Mouse (Mus musculus) lung, embryonic 16.5 days (tissue): ENCODE results near the gene Jam3. TPM values are rescaled to one million over a fixed set of nuclear protein-coding genes. Genes with fewer than 3 reads are reported as not detected.
A peak's percentile ranks its signal among the peaks of the same experiment; 100 is the strongest.

Experiments used
- ATAC-seq: fragments of 200-750 bp; cut with Nextera tagmentation; 2 replicates; pipeline ENCODE4 v1.8.0; 2017; ENCODE audit warnings: low read depth, mild to moderate bottlenecking, moderate library complexity
- H3K27ac ChIP-seq: fragments of 300-500 bp; sonication (generic); 2 replicates; pipeline ENCODE4 v1.5.1; 2014; ENCODE audit warnings: mild to moderate bottlenecking, control low read depth, low read length
- H3K27me3 ChIP-seq: fragments of 300-500 bp; sonication (generic); 2 replicates; pipeline ENCODE4 v1.6.1; 2014; ENCODE audit warnings: low read depth, low read length, mixed read lengths; ENCODE audit not compliant: control insufficient read depth, insufficient read depth
- H3K36me3 ChIP-seq: fragments of 300-500 bp; sonication (generic); 2 replicates; pipeline ENCODE4 v1.6.1; 2014; ENCODE audit warnings: low read length; ENCODE audit not compliant: control insufficient read depth, insufficient read depth
- H3K4me1 ChIP-seq: fragments of 300-500 bp; sonication (generic); replicated peaks from 2 replicates; pipeline ENCODE4 v1.6.1; 2014; ENCODE audit warnings: low read length, mixed read lengths; ENCODE audit not compliant: control insufficient read depth, insufficient read depth
- H3K4me2 ChIP-seq: fragments of 300-500 bp; sonication (generic); 2 replicates; pipeline ENCODE4 v1.6.1; 2014; ENCODE audit warnings: low read depth, low read length, control low read depth
- H3K4me3 ChIP-seq: fragments of 300-500 bp; sonication (generic); 2 replicates; pipeline ENCODE4 v1.5.1; 2014; ENCODE audit warnings: mild to moderate bottlenecking, low read length, control low read depth
- H3K9ac ChIP-seq: fragments of 300-500 bp; sonication (generic); 2 replicates; pipeline ENCODE4 v1.6.1; 2014; ENCODE audit warnings: low read length, control low read depth
- H3K9me3 ChIP-seq: fragments of 300-500 bp; sonication (generic); 2 replicates; pipeline ENCODE4 v1.6.1; 2016; ENCODE audit warnings: low read length; ENCODE audit not compliant: control insufficient read depth
- WGBS: fragments of 180-500 bp; shearing (Covaris S2); extraction: QIAGEN DNeasy Blood & Tissue Kit; methylation state at CpG from one replicate; pipeline ENCODE4 v1.1.7; 2014; 5-methylcytosine and 5-hydroxymethylcytosine counted together
- polyA plus RNA-seq: library from polyadenylated mRNA; unstranded; fragments of >200 nt; fragmentation: Nextera tagmentation; extraction: Ambion mirVana; gene quantifications from 2 replicates; pipeline ENCODE4 v1.2.1, GENCODE M21; 2015

The Jam3 gene
- polyA plus RNA-seq, 1 experiment from 2014 or later = 59.0 TPM

DNA sequence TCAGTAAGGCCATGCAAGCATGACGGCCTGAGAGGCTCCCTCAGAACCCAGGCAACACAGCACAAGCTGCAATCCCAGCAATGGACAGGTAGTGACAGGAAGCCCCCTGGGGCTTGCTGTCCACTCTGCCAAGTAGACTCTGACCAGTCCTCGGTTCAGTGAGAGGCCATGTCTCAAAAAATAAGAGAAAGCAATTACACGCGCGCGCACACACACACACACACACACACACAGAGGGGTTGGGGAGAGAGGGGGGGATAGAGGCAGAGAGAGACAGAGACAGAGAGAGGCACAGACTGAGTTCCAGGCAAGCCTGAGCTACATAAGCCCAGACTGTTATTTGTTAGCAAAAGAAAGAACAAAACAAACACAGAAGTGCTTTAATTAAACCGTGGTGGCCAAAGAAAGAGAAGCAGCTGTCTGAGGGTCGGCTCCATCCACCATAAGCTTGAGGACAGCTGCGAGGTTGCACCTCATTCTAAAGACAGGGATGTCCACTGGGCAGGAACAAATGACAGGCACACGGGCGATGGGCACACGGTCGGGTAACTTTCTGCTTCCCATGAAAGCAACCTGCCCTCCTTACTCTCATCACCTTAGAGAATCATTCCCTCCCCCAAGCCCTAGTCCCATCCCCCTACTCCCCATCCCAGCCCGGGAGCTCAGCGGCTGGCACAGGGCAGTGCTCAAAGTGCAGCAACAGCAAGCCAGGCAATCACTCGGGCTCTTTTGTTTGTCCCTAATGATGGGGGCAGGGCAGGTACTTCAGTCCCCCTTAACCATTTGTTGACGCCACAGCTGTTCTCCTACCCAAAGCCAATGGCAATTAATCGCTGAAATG, 6.4 kb downstream of the Jam3 start:
- Histone ChIP-seq H3K4me2 (no peak overlapping the region), H3K27me3 (no peaks in the 10 kb centered on the region), H3K27ac (no peak overlapping the region), H3K9ac (no peak overlapping the region; the same call in 1 of the 2 replicates), H3K9me3 (no peaks in the 10 kb centered on the region), H3K4me3 (no peak overlapping the region), H3K4me1 (peaks cover 10% of the 10 kb centered on the region), H3K36me3 (no peaks in the 10 kb centered on the region)
- 27% methylated on average over 18 of the region's 18 CpGs for WGBS
- ATAC-seq = peak; percentile 46; the same call in 1 of the 2 replicates

GRCm38 (mm10) chr9:27147946-27148345, 7.3 kb downstream of the Jam3 start:
- H3K9me3 ChIP-seq = no peaks in the 10 kb centered on the region
- no peaks in the 10 kb centered on the region for H3K27me3 ChIP-seq
- no peak overlapping the region for H3K4me2 ChIP-seq
- H3K27ac ChIP-seq = no peak overlapping the region
- peaks cover 10% of the 10 kb centered on the region for H3K4me1 ChIP-seq
- ATAC-seq = no peak
- no peak overlapping the region for H3K4me3 ChIP-seq
- 85% methylated on average over 8 of the region's 8 CpGs for WGBS
- no peak overlapping the region for H3K9ac ChIP-seq
- H3K36me3 ChIP-seq = no peaks in the 10 kb centered on the region

DNA sequence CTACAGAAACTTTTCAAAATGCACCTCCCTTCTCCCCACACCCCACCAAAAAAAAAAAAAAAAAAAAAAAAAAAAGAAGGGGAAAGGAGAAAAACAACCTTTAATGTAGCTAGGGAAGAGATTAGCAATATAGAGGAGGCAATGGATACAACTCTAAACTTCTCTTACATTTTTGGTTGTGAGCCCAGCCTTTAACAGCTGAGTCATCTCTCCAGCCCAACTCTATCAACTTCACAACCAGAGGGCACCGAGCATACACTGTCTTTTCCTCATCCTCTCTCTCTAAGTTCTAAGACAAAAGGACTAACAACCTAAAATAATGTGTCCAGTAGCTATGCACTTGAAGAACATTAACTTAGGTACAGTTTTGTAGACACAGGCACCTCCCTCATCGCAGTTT, 8.4 kb downstream of the Jam3 start:
- Histone ChIP-seq H3K27me3 (no peaks in the 10 kb centered on the region), H3K9ac (no peak overlapping the region), H3K36me3 (no peaks in the 10 kb centered on the region), H3K4me2 (no peak overlapping the region), H3K4me3 (no peak overlapping the region), H3K9me3 (no peaks in the 10 kb centered on the region), H3K4me1 (peaks cover 10% of the 10 kb centered on the region), H3K27ac (no peak overlapping the region)
- peak; percentile 71 for ATAC-seq
- WGBS = 75% methylated on average over 2 of the region's 2 CpGs

GRCm38 (mm10) chr9:27144996-27145395, 10.2 kb downstream of the Jam3 start:
- 72% methylated on average over 5 of the region's 5 CpGs for WGBS
- ATAC-seq = no peak
- Histone ChIP-seq H3K36me3 (0 out of 2 replicates have a peak, but pooled peaks cover 2% of the 10 kb centered on the region), H3K27me3 (no peaks in the 10 kb centered on the region), H3K9me3 (no peaks in the 10 kb centered on the region), H3K9ac (no peak overlapping the region), H3K4me2 (no peak overlapping the region), H3K4me3 (no peak overlapping the region), H3K4me1 (peaks cover 10% of the 10 kb centered on the region), H3K27ac (no peak overlapping the region)

DNA sequence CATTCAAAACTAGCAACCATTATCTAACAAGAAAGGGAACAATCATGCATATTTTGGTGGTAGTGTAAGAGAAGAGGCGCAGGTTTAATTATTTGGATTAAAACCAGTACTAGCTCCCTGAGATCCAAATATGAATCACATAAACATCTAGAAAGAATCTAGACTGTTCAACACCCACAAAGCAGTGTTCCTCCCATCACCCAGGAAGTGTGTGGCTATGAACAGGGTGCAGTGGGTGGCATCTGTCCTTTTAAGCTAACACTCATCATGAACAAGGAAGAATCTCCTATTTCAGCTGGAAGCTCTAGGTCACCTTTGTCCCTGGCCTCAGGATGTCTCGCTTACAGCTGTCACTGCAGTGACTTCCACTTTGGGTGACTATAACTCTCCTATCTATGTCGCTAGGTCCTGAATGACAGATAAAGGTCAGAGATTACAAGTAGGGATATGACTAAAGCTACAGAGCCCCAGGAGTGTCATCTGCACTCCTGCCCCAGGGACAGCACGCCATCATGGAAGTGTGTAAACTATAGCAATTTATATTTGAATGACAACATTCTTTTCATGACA, 10.9 kb downstream of the Jam3 start:
- no peak for ATAC-seq
- Histone ChIP-seq H3K9ac (no peak overlapping the region), H3K9me3 (no peaks in the 10 kb centered on the region), H3K36me3 (0 out of 2 replicates have a peak, but pooled peaks cover 2% of the 10 kb centered on the region), H3K4me3 (no peak overlapping the region), H3K27ac (no peak overlapping the region), H3K27me3 (no peaks in the 10 kb centered on the region), H3K4me1 (peaks cover 8% of the 10 kb centered on the region), H3K4me2 (no peak overlapping the region)
- WGBS = 74% methylated on average over 4 of the region's 4 CpGs

DNA sequence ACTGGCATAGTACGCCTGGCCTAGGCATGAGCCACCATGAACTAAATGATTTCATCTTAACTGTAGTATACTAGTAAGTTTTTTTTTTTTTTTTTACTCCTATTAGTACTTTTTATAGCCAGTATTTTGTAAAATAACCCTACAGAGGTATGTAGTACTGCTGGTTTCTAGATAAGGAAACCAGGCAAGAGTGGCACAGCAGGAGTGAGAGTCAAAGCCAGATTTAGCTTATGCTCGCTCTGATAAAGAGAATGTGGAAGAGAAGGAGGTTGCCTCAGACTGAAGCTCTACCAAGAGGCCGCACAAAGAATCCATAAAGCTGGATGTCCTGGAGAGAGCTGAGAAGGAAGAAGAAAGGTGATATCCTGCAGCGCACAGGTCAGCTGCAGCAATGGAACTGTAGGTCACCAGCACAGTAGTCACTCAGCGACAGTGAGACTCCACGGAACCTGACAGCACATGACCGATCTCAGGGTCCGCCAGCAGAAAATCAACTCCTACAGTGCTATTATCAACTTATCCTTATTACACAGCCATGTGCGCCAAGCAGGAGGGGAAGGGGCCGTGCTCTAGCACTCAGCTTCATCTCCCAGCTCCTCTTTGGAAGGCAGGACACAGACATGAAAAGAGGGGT, 14.7 kb downstream of the Jam3 start:
- Histone ChIP-seq H3K36me3 (0 out of 2 replicates have a peak, but pooled peaks cover 2% of the 10 kb centered on the region), H3K4me1 (no peaks in the 10 kb centered on the region), H3K4me2 (no peak overlapping the region), H3K27ac (no peak overlapping the region), H3K4me3 (no peak overlapping the region), H3K27me3 (no peaks in the 10 kb centered on the region), H3K9me3 (no peaks in the 10 kb centered on the region), H3K9ac (no peak overlapping the region)
- WGBS = 93% methylated on average over 10 of the region's 10 CpGs
- ATAC-seq = no peak

- WGBS = 69% methylated on average over 8 of the region's 8 CpGs
- H3K36me3 ChIP-seq = 0 out of 2 replicates have a peak, but pooled peaks cover 2% of the 10 kb centered on the region
- H3K9ac ChIP-seq = no peak overlapping the region
- no peak overlapping the region for H3K4me2 ChIP-seq
- H3K4me3 ChIP-seq = no peak overlapping the region
- no peak overlapping the region for H3K27ac ChIP-seq
- H3K4me1 ChIP-seq = no peaks in the 10 kb centered on the region
- H3K27me3 ChIP-seq = no peaks in the 10 kb centered on the region
- no peaks in the 10 kb centered on the region for H3K9me3 ChIP-seq
- no peak for ATAC-seq
Observed at GRCm38 (mm10) chr9:27136651-27137050, 18.6 kb downstream of the Jam3 start.

- Histone ChIP-seq H3K27me3 (no peaks in the 10 kb centered on the region), H3K9ac (no peak overlapping the region), H3K27ac (no peak overlapping the region), H3K36me3 (no peaks in the 10 kb centered on the region), H3K4me3 (no peak overlapping the region), H3K9me3 (no peaks in the 10 kb centered on the region), H3K4me1 (no peaks in the 10 kb centered on the region), H3K4me2 (no peak overlapping the region)
- ATAC-seq = no peak
- WGBS = 87% methylated on average over 7 of the region's 7 CpGs
Observed at GRCm38 (mm10) chr9:27135372-27135771, 19.8 kb downstream of the Jam3 start.

DNA sequence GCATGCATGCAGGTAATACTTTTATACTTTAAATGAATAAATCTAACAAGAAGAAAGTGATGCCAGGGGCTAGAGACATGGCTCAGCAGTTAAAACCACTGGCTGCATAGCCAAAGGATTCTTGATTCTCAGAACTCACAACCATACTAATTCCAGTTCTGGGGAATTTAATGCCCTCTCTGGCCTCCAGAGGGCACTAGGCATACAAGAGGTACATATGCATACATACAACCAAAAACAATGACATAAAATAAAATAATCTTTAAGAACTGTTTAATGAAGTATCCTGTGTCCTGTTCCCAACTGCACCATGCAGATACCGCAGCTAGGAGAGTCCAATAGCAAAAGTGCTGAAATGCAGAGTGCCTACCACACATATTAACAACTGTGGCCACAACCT, 20.8 kb downstream of the Jam3 start:
- Histone ChIP-seq H3K4me2 (no peak overlapping the region), H3K9ac (no peak overlapping the region), H3K4me1 (no peaks in the 10 kb centered on the region), H3K9me3 (no peaks in the 10 kb centered on the region), H3K27ac (no peak overlapping the region), H3K4me3 (no peak overlapping the region), H3K27me3 (no peaks in the 10 kb centered on the region), H3K36me3 (no peaks in the 10 kb centered on the region)
- WGBS = 59% methylated on average over 1 of the region's 1 CpGs
- no peak for ATAC-seq
